Comparison of ENCODE assay signal across 11 mouse cellular contexts in genomic region chr3:34411142-34411914, GRCm38 (mm10).
DNase-seq lines count a peak whose midpoint lies in the region; ATAC-seq lines count a peak whose summit lies in the region.
"Had no signal": no experiment of that assay in that cellular context is flagged by ENCODE, and none has a peak within 500 bp of the region (broad histone marks: within the 10 kb centered on the region; RNA-seq: fewer than 3 reads in every experiment).

No protein-coding gene starts in this region.

- peaks cover 23% of the 10 kb centered on the region for H3K4me1 ChIP-seq in forebrain, embryonic 13.5 days
- H3K4me1 ChIP-seq: liver, embryonic 13.5 days had no signal

- H3K9ac ChIP-seq in forebrain, embryonic 13.5 days = no peak overlapping the region
- H3K9ac ChIP-seq: liver, embryonic 13.5 days had no signal

- H3K9me3 ChIP-seq in forebrain, embryonic 13.5 days (replicated peaks) = 0 out of 2 replicates have a peak, but pooled peaks cover 5% of the 10 kb centered on the region
- H3K9me3 ChIP-seq: liver, embryonic 13.5 days had no signal

- no peaks in the 10 kb centered on the region for H3K36me3 ChIP-seq in forebrain, embryonic 13.5 days (ENCODE audit: poor library complexity, severe bottlenecking)
- H3K36me3 ChIP-seq: liver, embryonic 13.5 days had no signal

- DNase-seq in right cerebral cortex, postnatal 10 days (ENCODE audit: low spot score in 2 of 2) = peak; percentile 72 to 85
- no peak for DNase-seq in right cerebral cortex, postnatal 14 days
- peak; percentile 11 for DNase-seq in layer of hippocampus, postnatal 36 days
- peak; percentile 24 for DNase-seq in telencephalon, adult 2 months (ENCODE audit: low read depth, low spot score)
- DNase-seq in kidney, postnatal 14 days = no peak
- DNase-seq in urinary bladder, postnatal 10 days (ENCODE audit: low spot score) = no peak
- DNase-seq: liver, embryonic 13.5 days had no signal

- H3K27ac ChIP-seq in forebrain, embryonic 13.5 days = peak overlapping the region; percentile 91
- H3K27ac ChIP-seq: liver, embryonic 13.5 days had no signal

- H3K27me3 ChIP-seq in forebrain, embryonic 13.5 days = no peaks in the 10 kb centered on the region
- H3K27me3 ChIP-seq: liver, embryonic 13.5 days had no signal

- no peak overlapping the region for H3K4me3 ChIP-seq in forebrain, embryonic 13.5 days
- H3K4me3 ChIP-seq: liver, embryonic 13.5 days; myocyte had no signal

- peak; percentile 96 for ATAC-seq in forebrain, embryonic 13.5 days
- no peak for ATAC-seq in CD4-positive, CD25-positive, alpha-beta regulatory T cell, adult 4 months
- ATAC-seq: inflammation-experienced regulatory T-cells, adult 6 months had no signal

- H3K4me2 ChIP-seq in forebrain, embryonic 13.5 days = peak overlapping the region; percentile 42
- H3K4me2 ChIP-seq: liver, embryonic 13.5 days had no signal

- WGBS in forebrain, embryonic 13.5 days = 10% methylated on average over 10 of the region's 10 CpGs

Comparison
In these comparisons a context has a peak if more than half of its experiments do, and no peak if none do; other contexts are left out.
1. DNase-seq: peak in right cerebral cortex, postnatal 10 days (2 of 2), layer of hippocampus, postnatal 36 days (2 of 2) and telencephalon, adult 2 months (single experiment); none in right cerebral cortex, postnatal 14 days (single experiment), kidney, postnatal 14 days (single experiment) and urinary bladder, postnatal 10 days (single experiment).